Mouse (Mus musculus) erythroblast, adult 5-6 weeks (primary cell): ENCODE data around the gene Mlst8. TPM values are rescaled to one million over a fixed set of nuclear protein-coding genes. Genes with fewer than 3 reads are reported as not detected.
A peak's percentile ranks its signal among the peaks of the same experiment; 100 is the strongest.
"Not testable (repeated sequence)": the region's sequence is repeated elsewhere in the genome, so short reads cannot be mapped to it uniquely, and the experiment has no call there.

Experiments
- ATAC-seq: replicated peaks from 2 replicates; pipeline ENCODE4 v1.8.0; 2016; ENCODE audit warnings: moderate number of reproducible peaks, mild to moderate bottlenecking, moderate TSS enrichment, inconsistent platforms; ENCODE audit not compliant: poor library complexity, low FRiP score, severe bottlenecking
- total RNA-seq, 2 experiments: library from RNA; stranded (forward) in 1 of 2; stranded (reverse) in 1 of 2; fragments of 150-400 nt in 1 of 2; fragments of 200-764, 138-1000 nt in 1 of 2; gene quantifications; 2 replicates each; pipeline versions ENCODE4 v1.2.3 to v1.2.4; 2015 to 2017; ENCODE audit warnings: low replicate concordance in 2 of 2

Mlst8 gene
- total RNA-seq, 2 experiments from 2014 or later = 5.5 to 15.8 TPM

DNA sequence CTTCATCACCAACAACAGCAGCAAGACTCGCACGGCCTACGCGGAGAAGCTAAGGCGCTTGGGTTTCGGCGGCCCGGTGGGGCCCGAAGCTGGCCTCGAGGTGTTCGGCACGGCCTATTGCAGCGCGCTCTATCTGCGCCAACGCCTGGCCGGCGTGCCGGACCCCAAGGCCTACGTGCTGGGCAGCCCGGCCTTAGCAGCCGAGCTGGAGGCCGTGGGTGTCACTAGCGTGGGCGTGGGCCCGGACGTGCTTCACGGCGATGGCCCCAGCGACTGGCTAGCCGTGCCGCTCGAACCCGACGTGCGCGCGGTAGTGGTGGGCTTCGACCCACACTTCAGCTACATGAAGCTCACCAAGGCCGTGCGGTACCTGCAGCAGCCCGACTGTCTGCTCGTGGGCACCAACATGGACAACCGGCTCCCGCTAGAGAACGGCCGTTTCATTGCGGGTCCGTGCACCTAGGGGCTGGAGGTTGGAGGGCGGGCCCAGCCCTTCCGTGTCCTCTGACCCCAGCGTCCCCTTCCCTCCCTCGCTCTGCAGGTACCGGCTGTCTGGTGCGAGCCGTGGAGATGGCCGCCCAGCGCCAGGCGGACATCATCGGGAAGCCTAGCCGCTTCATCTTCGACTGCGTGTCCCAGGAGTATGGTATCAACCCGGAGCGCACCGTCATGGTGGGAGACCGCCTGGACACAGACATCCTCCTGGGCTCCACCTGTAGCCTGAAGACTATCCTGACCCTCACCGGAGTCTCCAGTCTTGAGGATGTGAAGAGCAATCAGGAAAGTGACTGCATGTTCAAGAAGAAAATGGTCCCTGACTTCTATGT lies 8.0 kb downstream of the Mlst8 start:
- peak; percentile 19 for ATAC-seq

DNA sequence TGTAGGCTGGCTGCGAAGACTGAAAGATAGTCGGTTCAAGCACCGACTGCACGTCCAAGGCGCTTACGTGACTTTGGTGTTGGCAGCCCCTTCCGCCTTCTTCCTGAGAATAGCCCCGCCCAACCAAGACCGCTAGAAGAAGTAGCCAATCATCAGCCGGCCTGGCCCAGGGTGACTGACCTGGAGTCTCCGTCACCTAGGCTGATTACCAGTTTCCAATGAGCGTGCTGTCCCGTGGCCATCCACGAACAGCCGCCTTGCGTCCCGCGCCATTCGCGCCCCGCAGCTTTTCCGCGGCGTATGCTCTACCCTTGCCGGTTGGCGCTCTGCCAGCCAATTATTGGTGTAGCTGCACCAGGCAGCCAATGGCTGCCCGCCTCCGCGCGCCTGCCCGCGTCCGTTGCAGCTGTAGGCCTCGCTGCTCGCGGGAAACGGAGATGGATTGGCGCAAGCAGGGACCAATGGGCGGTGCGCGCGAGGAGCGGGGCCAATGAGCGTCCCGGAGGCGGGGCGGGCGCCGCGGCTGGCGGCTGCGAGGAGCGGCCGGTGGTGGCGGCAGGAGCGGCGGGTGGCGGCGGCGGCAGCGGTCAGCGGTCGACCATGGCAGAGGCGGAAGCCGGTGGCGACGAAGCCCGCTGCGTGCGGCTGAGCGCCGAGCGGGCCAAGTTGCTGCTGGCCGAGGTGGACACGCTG lies 8.8 kb downstream of the Mlst8 start, which contains the start of the genes E4f1 and Pgp:
Gene E4f1, minus strand, starts transcription at position 404 of the 693 bp plus-strand sequence.
Gene Pgp, plus strand, starts transcription at position 483 of the 693 bp plus-strand sequence.
- peak; percentile 91 for ATAC-seq

DNA sequence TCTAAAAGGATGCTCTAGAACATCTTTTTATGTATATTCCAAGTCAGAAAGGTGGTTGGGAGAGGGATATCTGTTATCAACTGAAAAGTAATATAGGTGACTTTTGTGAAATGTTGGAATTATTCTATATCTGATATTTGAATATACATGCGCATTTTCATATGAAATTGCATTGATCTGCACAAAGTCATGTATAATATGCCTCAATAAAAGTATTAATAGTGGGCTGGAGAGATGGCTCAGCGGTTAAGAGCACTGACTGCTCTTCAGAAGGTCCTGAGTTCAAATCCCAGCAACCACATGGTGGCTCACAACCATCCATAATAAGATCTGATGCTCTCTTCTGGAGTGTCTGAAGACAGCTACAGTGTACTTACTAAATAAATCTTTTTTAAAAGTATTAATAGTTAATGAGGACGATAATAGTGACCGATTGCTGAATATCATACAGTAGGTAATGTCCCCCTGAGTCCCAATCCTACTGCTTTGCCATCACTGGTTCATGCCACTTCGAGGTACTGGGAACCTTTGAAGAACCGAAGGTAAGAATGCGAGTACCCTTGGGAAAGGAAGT lies 9.5 kb downstream of the Mlst8 start:
- no peak for ATAC-seq

DNA sequence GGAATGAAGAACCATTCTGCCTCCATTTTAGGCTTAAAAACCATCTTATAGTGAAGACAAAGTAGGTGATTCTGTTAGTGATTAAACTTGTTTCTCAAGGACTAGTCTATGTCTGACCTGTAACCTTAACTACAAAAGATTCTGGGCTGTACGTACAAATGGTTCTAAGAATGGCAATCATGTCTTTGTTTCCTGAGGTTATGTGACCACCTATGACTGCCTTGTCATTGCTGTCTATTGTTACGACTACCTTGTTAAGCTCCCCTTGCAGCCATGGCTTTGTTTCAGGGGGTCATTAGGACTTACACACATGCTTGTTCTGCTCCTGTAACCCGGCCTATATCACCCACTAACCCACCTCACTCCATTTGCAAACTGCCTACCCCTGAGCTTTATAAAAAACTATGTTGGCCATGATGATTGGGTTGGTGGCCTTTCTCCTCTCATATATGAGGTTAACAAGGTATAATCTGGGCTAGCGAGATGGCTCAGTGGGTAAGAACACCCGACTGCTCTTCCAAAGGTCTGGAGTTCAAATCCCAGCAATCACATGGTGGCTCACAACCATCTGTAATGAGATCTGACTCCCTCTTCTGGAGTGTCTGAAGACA lies 10.1 kb downstream of the Mlst8 start:
- no peak for ATAC-seq

DNA sequence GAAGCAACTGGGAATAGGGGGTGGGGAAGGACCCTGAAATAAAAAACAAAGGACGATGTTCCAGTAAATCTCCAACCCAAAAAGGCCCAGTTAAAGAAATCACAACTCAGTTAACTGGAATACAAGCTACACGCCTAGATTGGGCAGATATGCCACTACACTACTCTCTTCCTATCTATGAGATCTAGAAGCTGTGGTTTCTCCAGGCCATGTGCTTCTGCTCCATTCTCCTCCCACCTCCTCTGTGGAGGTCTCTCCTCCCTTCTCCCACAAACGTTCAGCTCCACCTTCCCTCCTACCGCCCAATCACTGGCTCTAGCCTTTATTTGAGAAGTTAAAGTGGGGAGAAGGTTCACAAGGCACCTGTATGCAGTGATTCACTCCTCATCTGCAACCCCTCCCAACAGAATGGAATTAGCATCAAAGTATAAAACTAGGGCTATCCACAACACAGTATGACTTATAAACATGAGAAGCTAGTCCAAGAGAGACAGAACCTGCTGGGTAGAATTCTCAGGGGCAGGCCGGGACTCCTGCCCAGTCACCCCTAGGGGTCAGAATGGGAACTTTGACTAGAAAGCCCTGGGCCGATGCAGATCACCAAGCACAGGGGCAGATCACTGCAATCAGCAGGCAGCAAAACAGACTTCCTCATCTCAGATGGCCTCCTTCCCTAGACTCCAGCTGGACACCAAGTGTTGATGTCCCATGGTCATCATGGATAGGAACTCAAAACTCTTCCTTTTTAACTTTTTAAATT lies 15.3 kb downstream of the Mlst8 start:
- peak; percentile 16; the same call in 1 of the 2 replicates for ATAC-seq

DNA sequence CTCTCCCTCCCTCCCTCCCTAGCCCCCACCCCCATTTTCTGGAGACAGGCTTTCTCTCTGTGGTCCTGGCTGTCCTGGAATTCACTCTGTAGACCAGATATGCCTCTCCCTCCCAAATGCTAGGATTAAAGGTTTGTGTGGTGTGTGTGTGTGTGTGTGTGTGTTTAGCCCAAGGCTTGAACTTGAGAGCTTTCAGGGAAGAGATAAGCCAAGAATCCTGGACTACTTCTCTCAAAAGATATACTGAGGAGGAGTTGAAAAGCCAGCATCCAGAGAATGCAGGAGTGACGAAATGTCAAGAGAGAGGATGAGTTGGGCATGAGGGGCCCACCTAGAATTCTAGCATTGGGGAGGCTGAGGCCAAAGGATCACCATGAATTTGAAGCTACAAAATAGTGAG lies 15.9 kb downstream of the Mlst8 start:
- ATAC-seq = no peak

DNA sequence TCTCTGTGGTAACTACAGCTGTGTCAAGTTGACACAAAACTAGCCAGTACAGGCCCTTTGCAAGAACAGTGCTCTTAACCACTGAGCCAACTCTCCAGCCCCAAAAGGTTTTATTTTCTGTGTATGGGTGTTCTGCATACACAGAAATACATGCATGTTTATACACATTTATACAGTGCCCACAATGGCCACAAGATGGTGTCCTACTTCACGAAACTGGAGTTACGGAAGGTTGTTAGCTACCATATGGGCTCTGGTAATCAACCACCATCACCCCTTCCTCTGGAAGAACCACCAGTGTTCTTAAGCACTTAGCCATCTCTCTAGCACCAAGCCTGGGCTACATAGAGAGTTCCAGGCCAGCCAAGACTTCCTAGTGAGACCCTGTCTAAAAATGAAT lies 17.3 kb downstream of the Mlst8 start:
- ATAC-seq = peak; percentile 76

DNA sequence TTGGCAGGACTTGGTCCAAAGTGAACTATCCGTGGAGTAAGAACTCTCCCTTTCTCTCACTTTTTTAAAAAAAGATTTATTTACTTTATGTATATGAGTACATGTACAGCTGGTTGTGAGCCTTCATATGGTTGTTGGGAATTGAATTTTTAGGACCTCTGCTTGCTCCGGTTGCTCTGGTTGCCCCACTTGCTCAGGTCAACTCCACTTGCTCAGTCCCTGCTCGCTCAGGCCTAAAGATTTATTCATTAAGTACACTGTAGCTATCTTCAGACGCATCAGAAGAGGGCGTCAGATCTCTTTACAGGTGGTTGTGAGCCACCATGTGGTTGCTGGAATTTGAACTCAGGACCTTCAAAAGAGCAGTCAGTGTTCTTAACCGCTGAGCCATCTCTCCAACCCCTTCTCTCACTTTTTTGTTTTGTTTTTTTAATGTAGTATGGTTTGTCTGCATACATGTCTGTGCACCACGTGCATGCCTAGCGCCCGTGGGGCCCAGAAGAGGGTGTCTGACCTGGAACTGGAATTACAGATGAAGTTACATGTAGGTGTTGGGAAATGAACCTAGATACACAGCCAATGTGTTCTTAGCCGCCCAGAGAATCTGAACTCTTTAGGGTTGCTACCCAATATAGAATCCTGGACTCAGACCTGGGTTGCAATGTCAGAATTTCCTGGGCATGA lies 23.2 kb downstream of the Mlst8 start:
- not testable (repeated sequence) for ATAC-seq

DNA sequence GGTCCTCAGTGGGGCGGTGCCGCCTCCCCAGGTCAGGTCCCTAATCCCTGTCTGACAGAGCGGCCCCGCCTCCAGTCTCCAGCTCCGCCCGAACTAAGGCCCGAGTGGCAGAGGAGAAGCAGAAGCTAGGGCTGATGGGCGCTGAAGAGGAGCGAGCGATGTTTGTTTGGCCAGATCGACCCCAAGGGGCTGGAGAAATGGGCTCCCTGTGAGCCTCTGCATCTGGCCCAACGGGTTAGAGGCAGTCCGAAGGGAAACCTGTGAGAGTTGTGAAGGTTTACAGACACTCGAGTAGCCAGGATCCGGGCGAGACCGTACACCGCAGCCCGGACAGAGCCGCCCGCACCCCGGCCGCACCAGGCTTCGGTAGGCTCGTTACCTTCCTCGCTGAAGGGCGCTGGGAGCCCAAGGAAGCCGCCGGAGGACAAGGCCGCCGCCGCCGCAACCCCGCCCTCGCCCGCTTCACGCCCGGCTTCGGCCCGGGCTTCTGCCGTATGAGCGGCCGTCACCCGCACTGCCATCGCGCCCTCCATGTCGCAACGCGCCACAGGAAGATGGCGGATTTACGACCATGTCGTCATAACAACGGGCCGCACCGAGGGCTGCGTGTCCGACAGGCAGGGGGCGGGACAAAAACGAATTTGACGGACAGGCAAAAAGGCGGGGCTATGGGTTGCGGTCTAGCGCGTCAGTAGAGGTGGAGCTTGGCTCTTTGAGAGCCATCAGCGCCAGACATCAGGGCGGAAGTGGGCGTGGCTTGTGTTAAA lies 23.9 kb downstream of the Mlst8 start:
- peak; percentile 93 for ATAC-seq

DNA sequence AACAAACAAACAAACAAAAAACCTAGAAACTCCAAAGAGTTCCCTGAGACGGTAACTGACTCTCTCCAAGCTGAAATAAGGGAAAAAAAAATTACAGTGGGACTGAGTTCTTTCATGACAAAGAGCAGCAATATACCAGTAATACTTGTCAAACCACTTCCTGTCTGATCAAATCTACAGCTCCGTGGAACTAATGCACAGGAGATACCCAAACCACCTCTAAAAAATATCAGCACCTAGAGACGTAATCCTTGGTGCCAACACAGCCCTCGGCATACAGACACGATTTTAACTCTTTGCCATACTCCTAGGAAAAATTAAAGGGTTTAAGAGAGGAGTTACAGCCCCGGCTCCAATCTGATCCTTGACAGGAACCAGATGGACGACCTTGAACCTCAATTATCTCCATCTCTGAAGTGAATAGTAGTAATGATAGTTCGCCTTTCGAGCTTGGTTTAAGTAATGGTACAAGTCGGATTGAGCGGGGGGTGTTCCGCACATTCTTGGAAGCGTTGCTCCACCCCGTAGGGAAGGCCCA lies 24.6 kb downstream of the Mlst8 start:
- ATAC-seq = peak; percentile 9; the same call in 1 of the 2 replicates

DNA sequence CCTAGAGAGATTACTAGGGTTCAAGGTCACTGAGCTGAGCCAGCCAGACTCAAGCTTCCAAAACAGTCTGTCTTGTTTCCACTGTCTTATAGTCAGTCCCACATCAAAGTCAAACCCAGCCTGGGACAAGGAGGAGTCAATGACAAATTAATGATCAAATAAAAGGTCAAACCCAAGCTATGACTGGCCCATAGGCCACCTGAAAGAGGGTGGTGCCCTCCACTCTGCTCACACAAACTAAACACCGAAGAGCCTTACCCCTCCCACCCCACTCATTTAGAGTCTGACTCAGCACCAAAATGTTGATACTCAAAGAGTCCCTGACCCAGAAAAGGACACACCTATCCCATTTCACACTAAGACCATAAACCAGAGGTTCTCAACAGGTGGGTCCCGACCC lies 25.5 kb downstream of the Mlst8 start:
- 0 out of 2 replicates have a peak, but pooled peaks have one; percentile 12 for ATAC-seq

DNA sequence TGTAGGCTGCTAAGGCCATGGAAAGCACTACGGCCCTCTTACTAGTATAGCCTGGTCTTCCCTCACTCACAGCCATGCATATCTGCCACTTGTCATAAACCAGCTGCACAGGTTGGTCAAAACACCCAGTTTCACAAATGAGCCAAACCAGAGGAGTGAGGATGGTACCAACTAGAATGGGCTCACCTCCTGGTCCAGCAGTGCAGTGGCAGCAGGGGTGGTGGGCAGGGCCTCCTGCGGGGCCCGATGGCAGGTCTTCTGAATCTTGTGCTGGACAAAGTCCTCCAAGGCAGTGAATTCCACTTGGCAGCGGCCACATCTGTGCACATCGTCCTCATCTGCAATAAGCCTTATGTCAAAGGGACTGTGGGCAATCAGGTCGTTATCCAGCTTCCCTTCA lies 27.7 kb downstream of the Mlst8 start:
- ATAC-seq = no peak

DNA sequence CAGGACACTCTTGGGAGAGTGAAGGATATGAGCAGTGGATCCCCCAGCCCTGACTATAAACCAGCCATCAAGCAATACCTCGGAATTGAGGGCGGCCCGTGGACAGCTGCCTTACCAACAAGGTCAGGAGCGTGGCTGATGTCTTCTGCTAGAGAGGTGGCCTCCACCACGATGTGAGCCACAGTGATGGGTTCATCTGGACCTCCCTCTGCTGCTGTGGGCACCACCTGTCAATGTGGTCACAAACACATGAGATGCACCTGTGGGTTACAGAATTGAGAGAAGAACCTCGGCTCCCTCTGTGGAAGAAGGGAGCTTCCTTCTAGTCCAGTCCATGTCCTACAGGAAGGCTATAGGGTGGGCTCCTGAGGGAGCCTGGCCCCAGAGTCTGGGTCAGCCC lies 29.4 kb downstream of the Mlst8 start:
- no peak for ATAC-seq

DNA sequence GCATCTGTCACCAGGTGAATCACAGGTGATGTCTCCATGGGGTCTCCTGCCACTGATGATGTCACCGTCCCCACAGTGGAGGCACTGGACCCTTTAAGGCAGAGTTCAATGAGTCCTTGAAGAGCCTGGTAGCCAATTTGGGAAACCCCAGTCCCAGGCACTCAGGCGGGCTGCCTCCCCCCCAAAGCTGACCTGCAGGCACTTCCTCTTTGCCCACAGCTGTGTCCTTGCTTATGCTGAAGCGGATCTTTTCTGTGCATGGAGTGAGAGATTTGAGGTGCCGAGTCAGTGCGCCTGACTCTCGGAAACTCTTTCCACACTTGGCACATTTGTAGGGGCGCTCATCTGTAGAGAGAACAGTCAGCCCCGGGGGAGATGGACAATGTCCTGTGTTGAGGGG lies 32.3 kb downstream of the Mlst8 start:
- no peak for ATAC-seq

DNA sequence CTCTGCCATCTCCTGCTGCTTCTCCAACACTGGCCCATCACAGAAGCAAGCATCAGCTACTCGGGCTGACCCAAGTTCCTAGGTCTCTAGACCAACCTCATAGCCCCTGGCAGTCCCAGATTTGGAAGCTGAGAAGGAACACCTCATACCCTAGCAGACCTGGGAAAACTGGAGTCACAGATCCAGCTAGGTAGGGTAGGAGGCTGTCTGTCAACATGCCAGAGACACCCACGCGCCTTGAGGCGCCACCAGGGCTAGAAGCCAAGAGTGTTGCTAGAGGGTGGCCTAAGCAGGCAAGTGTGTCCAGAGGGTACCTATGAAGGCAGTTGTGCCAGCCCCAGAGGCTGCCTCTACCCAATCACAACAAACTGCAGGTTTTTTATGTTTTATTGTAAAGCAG lies 35.5 kb downstream of the Mlst8 start:
- ATAC-seq = no peak

DNA sequence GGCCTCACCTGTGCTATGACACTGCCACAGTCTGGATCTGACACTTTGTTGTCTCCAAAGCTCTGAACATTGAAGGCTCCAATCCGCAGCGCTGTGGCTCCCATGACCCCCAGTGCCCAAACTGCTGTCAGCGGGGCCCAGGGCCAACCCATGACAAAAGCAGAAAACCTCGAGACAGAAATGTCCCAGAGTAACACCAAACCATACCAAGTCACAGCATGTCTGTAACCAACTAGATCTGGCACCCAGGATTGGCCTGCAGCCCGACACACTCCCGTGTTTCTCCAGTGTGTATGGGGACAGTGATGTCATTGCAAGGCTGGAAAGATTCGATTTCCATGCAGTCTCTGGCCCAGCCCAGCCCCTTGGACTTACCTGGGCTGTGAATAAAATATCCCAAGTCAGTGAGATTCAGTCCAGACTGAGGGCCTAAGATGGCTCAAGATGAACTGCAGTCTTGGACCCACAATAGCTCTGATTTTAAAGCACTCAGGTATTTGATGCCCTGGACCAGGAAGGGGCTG lies 36.2 kb downstream of the Mlst8 start, which contains the start of gene Dnase1l2:
Gene Dnase1l2, minus strand, starts transcription at position 474 of the 524 bp plus-strand sequence.
- ATAC-seq = no peak

DNA sequence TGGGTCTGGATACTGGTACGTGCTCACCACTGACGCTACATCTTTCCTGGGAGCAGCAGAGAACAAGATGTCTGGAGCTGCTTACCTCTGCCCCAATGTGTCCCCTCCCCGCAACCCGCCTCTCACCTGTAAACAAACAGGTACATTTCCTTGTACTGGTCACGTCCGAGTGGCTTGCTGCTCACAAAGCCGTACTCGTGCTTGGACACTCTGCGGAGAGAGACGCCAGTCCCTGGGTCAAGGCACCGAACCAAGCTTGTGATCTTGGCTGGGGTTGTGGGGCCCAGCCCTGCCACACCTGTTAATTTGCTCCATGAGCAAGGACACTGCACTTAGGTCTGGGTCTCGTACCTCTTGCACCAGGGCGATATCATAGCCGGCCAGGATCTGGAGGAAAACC lies 36.8 kb downstream of the Mlst8 start:
- no peak for ATAC-seq

DNA sequence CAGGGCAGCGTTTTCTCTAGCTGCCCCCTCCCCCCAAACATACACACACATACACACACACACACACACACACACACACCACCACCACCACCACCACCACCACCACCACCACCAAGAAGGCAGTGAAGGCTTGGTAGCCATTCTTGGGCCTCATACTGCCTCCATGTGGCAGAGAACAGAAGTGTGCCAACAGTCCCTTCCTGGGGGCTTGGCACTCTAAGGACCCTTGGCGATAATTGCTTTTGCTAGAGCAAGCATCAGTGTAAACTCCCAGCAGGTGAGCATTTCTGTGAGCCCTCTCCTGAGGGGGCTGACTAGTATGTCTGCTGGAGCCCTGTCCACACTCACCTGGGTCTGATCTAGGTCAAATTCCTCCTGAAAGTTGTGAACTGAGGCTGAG lies 37.7 kb downstream of the Mlst8 start:
- ATAC-seq = no peak
